Mouse (Mus musculus): Measurements from ENCODE around the gene Otud5. TPM values are rescaled to one million over a fixed set of nuclear protein-coding genes. Genes with fewer than 3 reads are reported as not detected.
"Not testable (repeated sequence)": the region's sequence is repeated elsewhere in the genome, so short reads cannot be mapped to it uniquely, and the experiment has no call there.

Gene Otud5
- polyA plus RNA-seq, 1 experiment: 32.0 TPM

DNA sequence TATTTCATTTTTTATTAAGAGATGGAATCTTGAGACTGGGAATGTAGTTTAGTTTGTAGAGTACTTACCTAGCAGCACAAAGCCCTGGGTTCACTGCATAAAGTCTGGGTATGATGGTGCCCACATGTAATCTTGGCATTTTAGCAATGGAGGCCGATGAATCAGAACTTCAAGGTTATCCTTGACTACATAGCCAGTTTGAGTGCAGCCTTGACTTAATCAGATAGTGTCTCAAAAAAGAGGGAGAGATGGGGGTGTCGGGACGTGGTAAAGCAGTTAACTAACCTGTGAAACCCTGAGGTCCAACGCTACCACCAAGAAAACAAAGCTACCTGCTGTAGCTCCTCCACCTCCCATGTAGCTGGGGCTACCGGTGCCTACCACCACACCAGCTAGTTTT lies 63.3 kb downstream of the Otud5 start:
- TF ChIP-seq CEBPB (IDR thresholded peaks at IDR 0.05; ENCODE audit: low read depth) (no peak), CTCF (IDR thresholded peaks at IDR 0.05; ENCODE audit: control insufficient read depth, insufficient read depth, insufficient read length) (no peak), USF1 (IDR thresholded peaks at IDR 0.05; ENCODE audit: low read depth) (no peak), MAX (IDR thresholded peaks at IDR 0.05) (no peak), FOSL1 (IDR thresholded peaks at IDR 0.05; ENCODE audit: insufficient read depth, low read length, poor library complexity, severe bottlenecking) (no peak), MYOD1 (IDR thresholded peaks at IDR 0.05; ENCODE audit: control insufficient read depth, insufficient read length, low read depth) (no peak), MYOG (IDR thresholded peaks at IDR 0.05; ENCODE audit: control insufficient read depth, extremely low read depth, insufficient read length) (no peak)
- no peaks in the 10 kb centered on the region for H3K27me3 ChIP-seq (ENCODE audit: control insufficient read depth, insufficient read depth, insufficient read length)
- no peaks in the 10 kb centered on the region for H3K36me3 ChIP-seq (ENCODE audit: control insufficient read depth, insufficient read depth)
- no peaks in the 10 kb centered on the region for H3K79me2 ChIP-seq (ENCODE audit: control insufficient read depth, insufficient read depth)
- H3K4me3 ChIP-seq (ENCODE audit: insufficient read depth, poor library complexity, severe bottlenecking): no peak overlapping the region
- no peaks in the 10 kb centered on the region for H3K79me3 ChIP-seq (ENCODE audit: low read depth)
- H3ac ChIP-seq (ENCODE audit: control insufficient read depth, insufficient read length, low read depth): no peak overlapping the region

DNA sequence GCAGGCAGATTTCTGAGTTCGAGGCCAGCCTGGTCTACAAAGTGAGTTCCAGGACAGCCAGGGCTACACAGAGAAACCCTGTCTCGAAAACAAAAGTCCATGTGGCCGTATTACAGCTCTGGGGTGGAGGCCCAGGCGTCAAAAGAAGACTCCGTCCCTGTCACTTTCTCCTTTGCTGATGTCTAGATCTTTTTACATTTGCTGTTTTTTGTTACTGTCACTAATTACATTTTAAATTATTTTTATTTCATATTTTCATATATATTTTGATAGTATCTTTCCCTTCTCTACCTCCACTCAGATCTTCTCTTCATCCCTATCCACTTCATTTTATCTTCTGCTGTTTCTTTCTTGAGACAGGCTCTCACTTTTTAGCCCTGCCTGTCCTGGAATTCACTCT lies 66.6 kb downstream of the Otud5 start, which contains the start of gene Gm10491:
Gene Gm10491 (minus strand): TSS at position 101 of the 400 bp plus-strand sequence.
- TF ChIP-seq MYOD1 (IDR thresholded peaks at IDR 0.05; ENCODE audit: control insufficient read depth, insufficient read length, low read depth) (no peak), CEBPB (IDR thresholded peaks at IDR 0.05; ENCODE audit: low read depth) (no peak), MYOG (IDR thresholded peaks at IDR 0.05; ENCODE audit: control insufficient read depth, extremely low read depth, insufficient read length) (no peak)
- no peak within 1 kb of the TSS for H3ac ChIP-seq (ENCODE audit: control insufficient read depth, insufficient read length, low read depth)
- no peak within 1 kb of the TSS for H3K4me3 ChIP-seq (ENCODE audit: insufficient read depth, poor library complexity, severe bottlenecking)
- H3K79me3 ChIP-seq (ENCODE audit: low read depth): no peaks in the 10 kb centered on the region
- no peaks in the 10 kb centered on the region for H3K36me3 ChIP-seq (ENCODE audit: control insufficient read depth, insufficient read depth)
- H3K27me3 ChIP-seq (ENCODE audit: control insufficient read depth, insufficient read depth, insufficient read length): no peaks in the 10 kb centered on the region
- no peaks in the 10 kb centered on the region for H3K79me2 ChIP-seq (ENCODE audit: control insufficient read depth, insufficient read depth)

DNA sequence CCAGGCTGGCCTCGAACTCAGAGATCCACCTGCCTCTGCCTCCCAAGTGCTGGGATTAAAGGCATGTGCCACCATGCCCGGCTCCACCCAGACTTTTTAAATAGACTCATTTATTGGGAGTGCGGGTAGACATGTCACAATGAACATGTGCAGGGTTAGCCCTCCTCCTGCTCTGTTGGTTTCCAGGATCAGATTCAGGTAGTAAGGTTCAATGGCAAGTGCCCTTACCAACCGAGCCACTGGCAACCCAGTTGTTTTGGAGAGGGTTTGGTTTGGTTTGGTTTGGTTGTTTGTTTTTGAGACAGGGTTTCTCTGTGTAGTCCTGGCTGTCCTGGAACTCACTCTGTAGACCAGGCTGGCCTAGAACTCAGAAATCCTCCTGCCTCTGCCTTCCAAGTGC lies 68.1 kb downstream of the Otud5 start, which contains the start of gene Gm10490:
Gene Gm10490 (plus strand): TSS at position 301 of the 400 bp plus-strand sequence.
- H3K36me3 ChIP-seq (ENCODE audit: control insufficient read depth, insufficient read depth); H3ac ChIP-seq (ENCODE audit: control insufficient read depth, insufficient read length, low read depth); H3K79me2 ChIP-seq (ENCODE audit: control insufficient read depth, insufficient read depth); H3K79me3 ChIP-seq (ENCODE audit: low read depth); H3K27me3 ChIP-seq (ENCODE audit: control insufficient read depth, insufficient read depth, insufficient read length); H3K4me3 ChIP-seq (ENCODE audit: insufficient read depth, poor library complexity, severe bottlenecking): not testable (repeated sequence)

DNA sequence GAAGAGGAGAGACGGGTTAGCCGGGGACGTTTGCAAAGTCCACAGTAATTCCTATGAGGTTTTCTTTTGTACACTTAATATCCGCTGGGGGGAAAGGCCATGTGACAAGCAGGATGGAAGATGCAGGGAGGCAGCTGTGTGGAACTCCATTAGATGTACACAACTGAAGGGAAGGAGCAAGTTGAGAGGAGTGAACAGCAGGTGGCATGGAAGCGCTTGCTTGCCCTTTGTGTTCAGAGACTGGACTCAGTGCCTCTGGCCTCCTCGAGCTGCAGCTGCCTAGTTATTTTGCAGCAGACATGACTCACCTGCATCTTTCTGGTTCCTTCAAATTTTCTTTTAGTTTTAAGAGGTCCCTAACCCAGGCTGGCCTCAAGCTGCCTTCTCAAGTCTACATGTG lies 69.3 kb downstream of the Otud5 start:
- Histone ChIP-seq H3K79me3 (ENCODE audit: low read depth) (no peaks in the 10 kb centered on the region), H3K27me3 (ENCODE audit: control insufficient read depth, insufficient read depth, insufficient read length) (no peaks in the 10 kb centered on the region), H3K36me3 (ENCODE audit: control insufficient read depth, insufficient read depth) (no peaks in the 10 kb centered on the region), H3K79me2 (ENCODE audit: control insufficient read depth, insufficient read depth) (no peaks in the 10 kb centered on the region), H3K4me3 (ENCODE audit: insufficient read depth, poor library complexity, severe bottlenecking) (no peak overlapping the region), H3ac (ENCODE audit: control insufficient read depth, insufficient read length, low read depth) (no peak overlapping the region)
- TF ChIP-seq USF1 (IDR thresholded peaks at IDR 0.05; ENCODE audit: low read depth): no peak
- TF ChIP-seq CTCF (IDR thresholded peaks at IDR 0.05; ENCODE audit: control insufficient read depth, insufficient read depth, insufficient read length): no peak
- TF ChIP-seq MAX (IDR thresholded peaks at IDR 0.05): no peak
- no peak for TF ChIP-seq FOSL1 (IDR thresholded peaks at IDR 0.05; ENCODE audit: insufficient read depth, low read length, poor library complexity, severe bottlenecking)
- TF ChIP-seq MYOG (IDR thresholded peaks at IDR 0.05; ENCODE audit: control insufficient read depth, extremely low read depth, insufficient read length): no peak
- TF ChIP-seq MYOD1 (IDR thresholded peaks at IDR 0.05; ENCODE audit: control insufficient read depth, insufficient read length, low read depth): no peak
- TF ChIP-seq CEBPB (IDR thresholded peaks at IDR 0.05; ENCODE audit: low read depth): no peak

DNA sequence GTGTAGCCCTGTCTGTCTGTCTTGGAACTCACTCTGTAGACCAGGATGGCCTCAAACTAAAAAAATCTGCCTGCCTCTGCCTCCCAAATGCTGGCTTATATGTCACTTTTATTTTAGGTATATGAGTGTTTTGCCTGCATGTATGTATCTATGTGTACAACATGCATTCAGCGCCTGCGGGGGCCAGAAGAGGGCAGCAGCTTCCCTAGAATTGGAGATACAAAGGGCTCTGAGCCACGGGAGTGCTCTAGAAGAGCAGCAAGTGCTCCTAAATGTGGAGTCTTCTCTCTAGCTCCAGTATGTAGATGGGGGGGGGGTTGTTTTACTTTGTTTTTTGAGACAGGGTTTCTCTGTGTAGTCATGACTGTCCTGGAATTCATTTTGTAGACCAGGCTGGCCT lies 74.5 kb downstream of the Otud5 start:
- H3K79me2 ChIP-seq (ENCODE audit: control insufficient read depth, insufficient read depth); H3K79me3 ChIP-seq (ENCODE audit: low read depth); H3K36me3 ChIP-seq (ENCODE audit: control insufficient read depth, insufficient read depth); H3K4me3 ChIP-seq (ENCODE audit: insufficient read depth, poor library complexity, severe bottlenecking); H3ac ChIP-seq (ENCODE audit: control insufficient read depth, insufficient read length, low read depth); H3K27me3 ChIP-seq (ENCODE audit: control insufficient read depth, insufficient read depth, insufficient read length): not testable (repeated sequence)

DNA sequence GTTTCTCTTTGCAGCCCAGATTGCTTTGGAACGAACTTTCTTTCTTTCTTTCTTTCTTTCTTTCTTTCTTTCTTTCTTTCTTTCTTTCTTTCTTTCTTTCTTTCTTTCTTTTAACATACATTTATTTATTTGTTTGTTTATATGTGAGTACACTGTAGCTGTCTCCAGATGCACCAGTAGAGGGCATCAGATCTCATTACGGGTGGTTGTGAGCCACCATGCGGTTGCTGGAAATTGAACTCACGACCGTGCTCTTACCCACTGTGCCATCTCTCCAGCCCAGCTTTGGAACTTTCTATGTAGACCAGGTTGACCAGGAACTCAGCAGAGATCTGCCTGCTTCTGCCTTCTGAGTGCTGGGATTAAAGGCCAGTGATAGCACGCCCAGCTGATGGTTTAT lies 76.8 kb downstream of the Otud5 start:
- H3K27me3 ChIP-seq (ENCODE audit: control insufficient read depth, insufficient read depth, insufficient read length): peaks cover 16% of the 10 kb centered on the region

More for the DNA sequence above, 76.8 kb downstream of the Otud5 start:
- not testable (repeated sequence) for H3K4me3 ChIP-seq (ENCODE audit: insufficient read depth, poor library complexity, severe bottlenecking); H3K79me3 ChIP-seq (ENCODE audit: low read depth); H3K36me3 ChIP-seq (ENCODE audit: control insufficient read depth, insufficient read depth); H3ac ChIP-seq (ENCODE audit: control insufficient read depth, insufficient read length, low read depth); H3K79me2 ChIP-seq (ENCODE audit: control insufficient read depth, insufficient read depth)
